Mouse (Mus musculus) limb, embryonic 14.5 days (tissue): Measurements from ENCODE around the gene Mrps6. TPM values are rescaled to one million over a fixed set of nuclear protein-coding genes. Genes with fewer than 3 reads are reported as not detected.

Source experiments
- ATAC-seq: fragments of 200-750 bp; cut with Nextera tagmentation; 2 replicates; pipeline ENCODE4 v1.8.0; 2017; ENCODE audit warnings: low read depth, moderate number of reproducible peaks, moderate TSS enrichment; ENCODE audit not compliant: low FRiP score
- DNase-seq: peaks from one replicate; pipeline ENCODE4 v3.0.0-alpha.2; 2015; ENCODE audit warnings: low spot score
- H3K27ac ChIP-seq: fragments of 300-500 bp; sonication (generic); replicated peaks from 2 replicates; pipeline ENCODE4 v1.5.1; 2014; ENCODE audit warnings: low read depth, mild to moderate bottlenecking, low read length, moderate library complexity, mixed read lengths
- H3K27me3 ChIP-seq: fragments of 300-500 bp; sonication (generic); 2 replicates; pipeline ENCODE4 v1.6.1; 2014; ENCODE audit warnings: low read length, mixed read lengths; ENCODE audit not compliant: control insufficient read depth, insufficient read depth
- H3K36me3 ChIP-seq: fragments of 300-500 bp; sonication (generic); 2 replicates; pipeline ENCODE4 v1.6.1; 2014; ENCODE audit warnings: mild to moderate bottlenecking, low read length, moderate library complexity, mixed read lengths; ENCODE audit not compliant: control insufficient read depth, insufficient read depth
- H3K4me1 ChIP-seq: fragments of 300-500 bp; sonication (generic); 2 replicates; pipeline ENCODE4 v1.6.1; 2014; ENCODE audit warnings: antibody characterized with exemption, low read length, mixed read lengths; ENCODE audit not compliant: control insufficient read depth, insufficient read depth
- H3K4me2 ChIP-seq: fragments of 300-500 bp; sonication (generic); replicated peaks from 2 replicates; pipeline ENCODE4 v1.6.1; 2014; ENCODE audit warnings: low read depth, mild to moderate bottlenecking, low read length, moderate library complexity; ENCODE audit not compliant: severe bottlenecking
- H3K4me3 ChIP-seq: fragments of 300-500 bp; sonication (generic); replicated peaks from 2 replicates; pipeline ENCODE4 v1.5.1; 2014; ENCODE audit warnings: low read length
- H3K9ac ChIP-seq: fragments of 300-500 bp; sonication (generic); 2 replicates; pipeline ENCODE4 v1.6.1; 2014; ENCODE audit warnings: mild to moderate bottlenecking, low read depth, low read length, moderate library complexity; ENCODE audit not compliant: severe bottlenecking
- H3K9me3 ChIP-seq: fragments of 300-500 bp; sonication (generic); 2 replicates; pipeline ENCODE4 v1.6.1; 2016; ENCODE audit warnings: low read length; ENCODE audit not compliant: control insufficient read depth
- POLR2A ChIP-seq: fragments of 200-500 bp; IDR thresholded peaks from 2 replicates; pipeline ENCODE4 v1.8.0; 2012; ENCODE audit warnings: inconsistent platforms, mild to moderate bottlenecking, moderate library complexity, borderline replicate concordance; ENCODE audit not compliant: insufficient read depth, insufficient read length; ENCODE audit errors: extremely low read depth
- WGBS: fragments of 180-500 bp; shearing (Covaris S2); extraction: QIAGEN DNeasy Blood & Tissue Kit; methylation state at CpG from one replicate; pipeline ENCODE4 v1.1.7; 2014; 5-methylcytosine and 5-hydroxymethylcytosine counted together
- polyA plus RNA-seq, 2 experiments: library from polyadenylated mRNA; depleted of rRNA in 1 of 2; stranded (reverse) in 1 of 2; unstranded in 1 of 2; fragments of >200 nt; fragmentation: Nextera tagmentation in 1 of 2; extraction: Ambion mirVana in 1 of 2; gene quantifications; 2 replicates each; pipeline versions ENCODE4 v1.2.1 to v1.2.3; 2012 to 2014

Gene Mrps6
- polyA plus RNA-seq, 2 experiments, result 49.5 to 101 TPM

DNA sequence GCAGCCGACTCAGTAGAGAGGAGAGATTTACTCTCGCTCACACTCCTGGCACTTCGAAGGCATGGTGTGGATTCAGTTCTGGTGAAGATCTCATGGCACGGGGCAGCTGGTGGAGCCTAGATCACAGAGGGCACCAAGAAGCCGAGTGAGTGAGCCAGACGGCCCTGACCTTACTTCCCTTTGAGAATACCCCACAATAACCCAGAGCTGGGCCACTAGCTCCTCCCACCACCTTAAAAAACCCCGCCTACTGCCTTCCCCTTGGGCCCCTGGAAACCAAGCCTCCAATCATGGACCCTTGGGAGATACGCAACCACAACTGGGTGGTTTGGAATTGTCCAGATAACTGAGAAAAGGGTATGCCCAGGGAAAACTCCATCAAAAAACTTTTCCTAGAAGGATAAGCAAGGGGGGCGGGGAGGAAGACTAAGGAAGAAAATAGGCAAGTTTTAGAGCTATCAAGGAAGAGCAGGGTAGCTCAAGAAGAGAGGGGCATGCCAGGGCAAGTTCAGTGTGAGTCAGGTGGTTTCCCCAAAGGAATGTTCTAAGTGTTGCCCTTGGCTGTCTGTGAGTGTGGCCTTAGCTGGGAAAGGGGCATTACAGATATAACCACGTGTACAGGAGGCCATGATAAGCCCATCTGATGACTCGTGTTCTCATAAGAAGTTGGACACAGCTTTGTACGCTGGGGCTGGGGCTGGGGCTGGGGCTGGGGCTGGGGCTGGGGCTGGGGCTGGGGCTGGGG is 36.2 kb upstream of the Mrps6 start:
- H3K9me3 ChIP-seq, result no peaks in the 10 kb centered on the region
- no peaks in the 10 kb centered on the region for H3K27me3 ChIP-seq
- no peak for TF ChIP-seq POLR2A
- no peaks in the 10 kb centered on the region for H3K36me3 ChIP-seq
- no peak overlapping the region for H3K4me3 ChIP-seq
- ATAC-seq (no peak), DNase-seq (no peak)
- WGBS, result 84% methylated on average over 12 of the region's 12 CpGs
- H3K4me1 ChIP-seq, result peaks cover 3% of the 10 kb centered on the region; the same call in 1 of the 2 replicates
- no peak overlapping the region for H3K4me2 ChIP-seq
- H3K9ac ChIP-seq, result no peak overlapping the region
- H3K27ac ChIP-seq, result no peak overlapping the region

DNA sequence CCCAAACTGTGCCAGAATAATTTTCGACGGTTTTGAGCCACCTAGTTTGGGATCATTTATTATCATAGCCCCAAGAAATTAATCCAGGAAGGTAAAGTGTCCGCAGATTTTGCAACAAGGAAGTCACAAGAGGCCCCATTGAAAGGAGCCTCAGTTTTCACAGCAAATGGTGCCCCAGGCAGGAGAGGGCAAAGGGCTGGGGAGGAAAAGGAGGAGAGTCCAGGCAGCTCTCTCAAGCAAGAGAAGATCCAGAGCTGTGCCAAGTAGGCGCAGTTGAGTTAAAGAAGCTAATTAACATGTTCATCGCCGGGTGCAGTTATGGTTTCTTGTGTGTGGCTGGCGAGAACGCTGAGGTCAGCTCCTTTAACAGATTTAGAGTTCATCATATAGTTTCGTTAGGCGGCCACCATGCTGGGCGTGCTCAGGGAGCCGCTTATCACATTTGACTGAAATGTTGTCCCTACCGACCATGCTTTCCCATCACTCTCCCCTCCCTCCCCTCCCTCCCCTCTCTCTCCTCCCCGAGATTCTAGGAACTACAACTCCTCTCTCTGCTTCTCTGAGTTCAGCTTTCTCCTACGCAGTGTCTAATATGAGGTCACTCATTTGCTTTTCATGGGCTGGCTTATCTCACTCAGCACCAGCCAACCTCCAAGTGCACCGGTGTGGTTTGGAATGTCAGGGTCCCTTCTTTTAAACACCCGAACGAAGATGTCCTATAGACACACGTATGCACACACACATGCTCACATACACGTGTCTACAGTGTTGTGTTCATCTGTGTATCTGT is 35.4 kb upstream of the Mrps6 start:
- 64% methylated on average over 20 of the region's 20 CpGs for WGBS
- H3K27me3 ChIP-seq, result no peaks in the 10 kb centered on the region
- no peaks in the 10 kb centered on the region for H3K9me3 ChIP-seq
- no peak for TF ChIP-seq POLR2A
- H3K36me3 ChIP-seq, result no peaks in the 10 kb centered on the region
- no peak overlapping the region for H3K9ac ChIP-seq
- H3K4me1 ChIP-seq, result peaks cover 3% of the 10 kb centered on the region; the same call in 1 of the 2 replicates
- H3K4me2 ChIP-seq, result no peak overlapping the region
- ATAC-seq (no peak), DNase-seq (no peak)
- no peak overlapping the region for H3K27ac ChIP-seq
- H3K4me3 ChIP-seq, result no peak overlapping the region

DNA sequence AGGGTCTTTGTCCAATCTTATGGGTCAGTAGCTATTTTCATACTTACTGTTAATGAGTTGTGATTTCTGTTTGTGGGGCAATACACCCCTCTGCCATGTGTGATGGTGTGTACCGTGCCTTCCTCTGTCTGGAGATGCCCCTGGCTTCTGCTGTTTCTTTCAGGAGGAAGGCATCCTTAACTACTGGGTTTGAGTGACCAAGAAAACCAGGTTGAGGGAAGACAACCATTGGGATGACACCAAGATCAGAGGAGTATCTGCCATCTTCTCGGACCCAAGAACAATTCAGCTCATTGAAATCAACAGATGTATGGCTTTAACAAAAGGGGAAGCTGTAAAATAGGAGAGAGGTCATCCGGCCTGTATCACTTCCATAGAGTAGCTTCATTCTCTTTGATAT is 24.8 kb upstream of the Mrps6 start:
- no peak for ATAC-seq
- no peaks in the 10 kb centered on the region for H3K4me1 ChIP-seq
- 92% methylated on average over 3 of the region's 3 CpGs for WGBS

DNA sequence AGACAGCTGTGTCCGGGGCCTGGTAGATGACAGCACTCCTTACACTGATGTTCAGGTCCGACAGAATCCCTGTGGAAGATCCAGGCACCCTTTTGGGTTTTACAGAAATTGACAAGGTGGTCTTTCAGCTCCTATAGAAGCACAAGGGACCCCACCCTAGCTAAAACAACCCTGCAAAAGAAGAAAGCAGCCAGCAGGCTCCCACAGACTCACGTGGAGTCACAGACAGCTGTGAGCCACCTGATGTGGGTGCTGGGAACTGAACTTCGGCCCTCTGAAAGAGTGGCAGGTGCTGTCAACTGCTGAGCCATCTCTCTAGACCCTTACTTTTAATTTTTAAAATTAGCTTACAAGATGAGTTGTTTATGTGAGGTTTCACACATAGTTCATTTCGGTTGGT is 23.4 kb upstream of the Mrps6 start:
- DNase-seq, result no peak

More for the DNA sequence above, 24.8 kb upstream of the Mrps6 start:
- no peak for DNase-seq
- H3K9me3 ChIP-seq, result no peaks in the 10 kb centered on the region
- H3K27me3 ChIP-seq, result no peaks in the 10 kb centered on the region
- H3K4me3 ChIP-seq, result no peak overlapping the region
- TF ChIP-seq POLR2A, result no peak
- H3K4me2 ChIP-seq, result no peak overlapping the region
- H3K36me3 ChIP-seq, result no peaks in the 10 kb centered on the region
- no peak overlapping the region for H3K27ac ChIP-seq
- H3K9ac ChIP-seq, result no peak overlapping the region

DNA sequence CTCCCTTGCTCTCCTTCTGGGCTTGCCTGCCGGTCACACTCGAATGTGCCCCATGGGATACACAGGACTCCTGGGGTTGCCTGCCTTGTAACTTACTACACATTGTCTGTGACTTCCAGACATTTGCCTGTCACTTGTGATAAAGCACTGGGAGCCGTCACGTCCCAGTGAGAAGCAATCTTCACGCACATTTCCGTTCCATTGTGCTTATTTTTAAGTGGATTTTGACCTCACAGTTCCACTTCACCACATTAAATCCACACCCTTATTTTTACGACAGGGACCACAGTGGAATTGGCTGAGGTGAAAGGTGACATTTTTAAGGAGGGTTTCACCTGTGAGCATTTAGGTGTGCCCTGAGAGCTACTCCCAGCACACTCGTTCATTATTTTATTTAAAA is 21.4 kb upstream of the Mrps6 start:
- no peaks in the 10 kb centered on the region for H3K36me3 ChIP-seq
- DNase-seq (no peak), ATAC-seq (no peak)
- no peak overlapping the region for H3K27ac ChIP-seq
- H3K4me2 ChIP-seq, result no peak overlapping the region
- no peak overlapping the region for H3K9ac ChIP-seq
- no peaks in the 10 kb centered on the region for H3K27me3 ChIP-seq
- H3K4me3 ChIP-seq, result no peak overlapping the region
- H3K4me1 ChIP-seq, result no peaks in the 10 kb centered on the region
- 60% methylated on average over 8 of the region's 8 CpGs for WGBS
- H3K9me3 ChIP-seq, result no peaks in the 10 kb centered on the region
- no peak for TF ChIP-seq POLR2A

More for the DNA sequence above, 23.4 kb upstream of the Mrps6 start:
- H3K4me3 ChIP-seq, result no peak overlapping the region
- WGBS, result 65% methylated on average over 5 of the region's 5 CpGs
- no peaks in the 10 kb centered on the region for H3K36me3 ChIP-seq
- H3K27me3 ChIP-seq, result no peaks in the 10 kb centered on the region
- no peak overlapping the region for H3K27ac ChIP-seq
- no peak overlapping the region for H3K9ac ChIP-seq
- no peak for ATAC-seq
- H3K9me3 ChIP-seq, result no peaks in the 10 kb centered on the region
- no peak overlapping the region for H3K4me2 ChIP-seq
- TF ChIP-seq POLR2A, result no peak
- H3K4me1 ChIP-seq, result no peaks in the 10 kb centered on the region
